Mouse (Mus musculus) thymus, adult 2 months (tissue): ENCODE measurements around the gene Nabp2.

Source experiments
- CTCF ChIP-seq: fragments of 200-500 bp; IDR thresholded peaks from 2 replicates; pipeline ENCODE4 v1.5.1; 2012; ENCODE audit warnings: mild to moderate bottlenecking, control low read depth, low read length, moderate library complexity, borderline replicate concordance; ENCODE audit not compliant: control insufficient read depth, poor library complexity, insufficient read depth; ENCODE audit errors: extremely low read depth
- POLR2A ChIP-seq: fragments of 200-500 bp; IDR thresholded peaks from 2 replicates; pipeline ENCODE4 v1.6.1; 2012; ENCODE audit warnings: mild to moderate bottlenecking, low read length, control low read depth, moderate library complexity; ENCODE audit not compliant: control insufficient read depth, poor library complexity, insufficient read depth; ENCODE audit errors: extremely low read depth

DNA sequence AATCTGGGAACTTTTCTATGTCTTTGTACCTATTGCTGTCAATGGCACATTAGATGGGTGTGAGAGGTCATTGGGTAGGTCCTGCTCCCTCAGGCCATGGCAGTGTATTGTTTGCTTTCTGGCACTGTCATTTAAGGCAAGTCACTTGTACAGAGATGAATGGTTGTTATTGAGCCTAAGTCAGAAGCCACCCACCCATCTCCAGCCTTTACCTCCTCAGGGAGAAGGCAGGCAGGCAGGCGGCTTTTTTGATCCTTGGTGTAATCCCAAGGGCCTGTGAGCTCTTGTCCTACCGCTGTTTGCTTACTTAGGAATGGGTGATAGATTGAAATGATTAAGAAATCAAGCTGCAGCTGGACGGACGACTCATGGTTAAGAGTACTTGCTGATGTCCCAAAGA, 18.2 kb upstream of the Nabp2 start:
- TF ChIP-seq POLR2A = no peak
- TF ChIP-seq CTCF = no peak
